Mouse (Mus musculus) thymus, adult 2 months (tissue): ENCODE measurements around the gene Trpm4. TPM values are rescaled to one million over a fixed set of nuclear protein-coding genes. Genes with fewer than 3 reads are reported as not detected.
A peak's percentile ranks its signal among the peaks of the same experiment; 100 is the strongest.

Experiments
- DNase-seq: peaks from one replicate; pipeline ENCODE4 v3.0.0; 2021
- H3K27ac ChIP-seq: fragments of 200-500 bp; 2 replicates; pipeline ENCODE4 v1.5.1; 2012; ENCODE audit warnings: low read length, control low read depth; ENCODE audit not compliant: control insufficient read depth, insufficient read depth
- H3K27me3 ChIP-seq: fragments of 200-500 bp; 2 replicates; pipeline ENCODE4 v1.6.1; 2012; ENCODE audit warnings: mild to moderate bottlenecking, low read length, moderate library complexity, mixed read lengths; ENCODE audit not compliant: control insufficient read depth, insufficient read depth
- H3K36me3 ChIP-seq: fragments of 200-500 bp; 2 replicates; pipeline ENCODE4 v1.6.1; 2012; ENCODE audit warnings: mild to moderate bottlenecking, low read length, moderate library complexity; ENCODE audit not compliant: control insufficient read depth, insufficient read depth
- H3K4me1 ChIP-seq: fragments of 200-500 bp; replicated peaks from 2 replicates; pipeline ENCODE4 v1.6.1; 2012; ENCODE audit warnings: low read length; ENCODE audit not compliant: control insufficient read depth, insufficient read depth
- H3K4me3 ChIP-seq: fragments of 200-500 bp; 2 replicates; pipeline ENCODE4 v1.5.1; 2012; ENCODE audit warnings: mild to moderate bottlenecking, low read length, control low read depth, moderate library complexity; ENCODE audit not compliant: control insufficient read depth, insufficient read depth
- CTCF ChIP-seq: fragments of 200-500 bp; IDR thresholded peaks from 2 replicates; pipeline ENCODE4 v1.5.1; 2012; ENCODE audit warnings: mild to moderate bottlenecking, control low read depth, low read length, moderate library complexity, borderline replicate concordance; ENCODE audit not compliant: control insufficient read depth, poor library complexity, insufficient read depth; ENCODE audit errors: extremely low read depth
- POLR2A ChIP-seq: fragments of 200-500 bp; IDR thresholded peaks from 2 replicates; pipeline ENCODE4 v1.6.1; 2012; ENCODE audit warnings: mild to moderate bottlenecking, low read length, control low read depth, moderate library complexity; ENCODE audit not compliant: control insufficient read depth, poor library complexity, insufficient read depth; ENCODE audit errors: extremely low read depth
- WGBS: fragments of 180-500 bp; shearing (Covaris S2); methylation state at CpG from one replicate; pipeline ENCODE4 v1.1.7; 2018; 5-methylcytosine and 5-hydroxymethylcytosine counted together
- polyA plus RNA-seq: library from polyadenylated mRNA; depleted of rRNA; stranded (reverse); fragments of >200 nt; gene quantifications from 2 replicates; pipeline ENCODE4 v1.2.3, GENCODE M21; 2012

Trpm4 gene
- polyA plus RNA-seq, 1 experiment = 12.1 TPM

DNA sequence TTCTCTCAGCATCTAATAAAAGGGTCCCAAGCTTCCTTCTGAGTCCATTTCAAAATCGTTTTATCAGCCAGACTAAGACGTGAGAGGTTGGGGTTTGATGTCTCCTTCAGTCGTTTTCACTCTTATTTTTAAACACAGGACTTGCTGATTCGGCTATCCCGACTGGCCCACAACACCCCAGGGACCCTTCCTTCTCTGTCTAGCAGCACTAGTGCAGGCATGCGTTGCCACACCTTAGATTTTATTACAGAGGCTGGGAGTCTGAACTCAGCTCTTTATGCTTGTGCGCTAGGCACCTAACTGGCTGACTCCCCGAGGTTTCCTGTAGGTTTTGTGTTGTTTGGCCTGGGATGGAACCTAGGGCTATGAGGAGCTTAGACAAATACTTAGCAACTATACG, 20.1 kb downstream of the Trpm4 start:
- WGBS = 78% methylated on average over 9 of the region's 9 CpGs
- no peak for TF ChIP-seq POLR2A
- TF ChIP-seq CTCF = no peak
- Histone ChIP-seq H3K27ac (no peak overlapping the region), H3K4me3 (no peak overlapping the region), H3K4me1 (peaks cover 7% of the 10 kb centered on the region; the same call in 1 of the 2 replicates), H3K27me3 (no peaks in the 10 kb centered on the region), H3K36me3 (no peaks in the 10 kb centered on the region)
- no peak for DNase-seq

DNA sequence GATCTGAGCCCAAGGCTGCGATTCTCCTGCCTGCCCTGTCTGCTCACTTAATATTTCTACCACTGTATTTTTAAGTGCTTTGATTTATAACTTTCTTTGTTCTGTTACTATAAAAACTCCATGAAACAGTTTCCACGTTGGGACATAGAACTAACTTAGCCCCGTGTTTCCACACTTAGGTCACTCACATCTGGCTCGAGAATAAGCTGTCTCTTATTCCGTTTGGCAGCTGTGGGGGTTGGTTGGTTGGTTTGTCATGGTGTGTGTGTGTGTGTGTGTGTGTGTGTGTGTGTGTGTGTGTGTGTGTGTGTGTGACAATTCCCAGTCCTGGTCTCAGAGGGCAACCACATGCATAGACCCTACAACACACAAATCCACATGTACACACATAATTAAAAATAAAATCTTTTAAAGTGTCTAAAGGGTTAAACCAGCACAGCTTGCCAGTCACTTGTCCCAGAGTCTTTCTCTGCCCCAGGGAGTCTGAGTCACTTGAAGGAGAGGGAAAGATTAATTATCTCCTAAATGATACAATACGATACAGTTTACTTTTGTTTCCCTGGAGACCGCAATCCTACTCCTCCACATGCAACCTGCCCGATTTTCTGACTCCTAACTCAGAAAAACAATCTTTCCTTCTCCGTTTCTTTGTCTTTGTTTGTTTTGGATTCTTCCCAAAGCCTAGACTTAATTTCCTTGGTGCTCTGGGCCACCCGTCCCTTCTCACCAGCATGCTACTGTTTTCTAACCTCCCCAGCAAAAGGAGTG, 20.7 kb downstream of the Trpm4 start:
- Histone ChIP-seq H3K27me3 (no peaks in the 10 kb centered on the region), H3K27ac (no peak overlapping the region), H3K4me3 (no peak overlapping the region), H3K4me1 (peaks cover 11% of the 10 kb centered on the region; the same call in 1 of the 2 replicates), H3K36me3 (no peaks in the 10 kb centered on the region)
- WGBS = 83% methylated on average over 10 of the region's 10 CpGs
- TF ChIP-seq POLR2A (no peak), CTCF (no peak)
- DNase-seq = no peak

DNA sequence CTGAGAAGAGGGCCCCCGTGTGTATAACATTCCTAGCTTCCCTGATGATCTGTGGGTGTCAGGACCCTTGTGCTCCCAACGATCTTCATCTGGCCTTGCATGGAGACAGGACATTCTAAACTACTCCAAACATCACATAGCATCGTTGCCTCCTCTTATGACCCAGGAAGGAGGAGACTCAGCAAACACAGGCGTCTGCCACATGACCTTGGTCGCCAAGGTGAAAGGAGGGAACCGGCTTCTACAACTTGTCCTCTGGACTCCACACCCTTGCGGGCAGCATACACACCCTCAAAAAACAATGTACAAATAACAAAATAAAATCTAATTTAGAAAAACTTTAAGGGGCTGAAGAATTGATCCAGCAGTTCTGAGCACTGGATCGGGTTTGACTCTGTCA, 21.6 kb downstream of the Trpm4 start:
- no peak for DNase-seq
- WGBS = 92% methylated on average over 8 of the region's 8 CpGs
- H3K4me1 ChIP-seq = peaks cover 12% of the 10 kb centered on the region; the same call in 1 of the 2 replicates
- TF ChIP-seq CTCF = no peak
- TF ChIP-seq POLR2A = no peak
- H3K36me3 ChIP-seq = no peaks in the 10 kb centered on the region
- no peak overlapping the region for H3K4me3 ChIP-seq
- H3K27me3 ChIP-seq = no peaks in the 10 kb centered on the region
- no peak overlapping the region for H3K27ac ChIP-seq

DNA sequence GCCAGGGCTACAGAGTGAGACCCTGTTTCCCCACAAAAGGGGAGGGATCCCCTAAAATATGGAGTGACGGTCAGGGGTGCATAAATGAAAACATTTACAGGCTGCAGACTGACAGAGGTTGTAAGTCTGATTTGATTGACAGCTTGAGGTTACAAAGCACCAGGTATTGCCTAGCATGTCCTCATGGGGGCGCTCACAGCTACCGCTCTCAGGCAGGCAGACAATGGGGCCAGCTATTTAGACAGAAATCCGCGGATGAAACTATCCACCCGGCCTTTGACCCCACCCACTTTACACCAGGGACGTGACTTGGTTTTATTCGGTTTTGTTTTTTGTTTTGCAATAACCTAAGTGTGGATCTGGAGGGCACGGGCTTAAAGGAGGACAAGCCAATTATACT, 24.1 kb downstream of the Trpm4 start:
- Histone ChIP-seq H3K27ac (no peak overlapping the region), H3K36me3 (no peaks in the 10 kb centered on the region), H3K27me3 (no peaks in the 10 kb centered on the region), H3K4me3 (no peak overlapping the region), H3K4me1 (peaks cover 15% of the 10 kb centered on the region)
- DNase-seq = peak; percentile 31
- no peak for TF ChIP-seq CTCF
- TF ChIP-seq POLR2A = no peak
- 35% methylated on average over 9 of the region's 9 CpGs for WGBS

DNA sequence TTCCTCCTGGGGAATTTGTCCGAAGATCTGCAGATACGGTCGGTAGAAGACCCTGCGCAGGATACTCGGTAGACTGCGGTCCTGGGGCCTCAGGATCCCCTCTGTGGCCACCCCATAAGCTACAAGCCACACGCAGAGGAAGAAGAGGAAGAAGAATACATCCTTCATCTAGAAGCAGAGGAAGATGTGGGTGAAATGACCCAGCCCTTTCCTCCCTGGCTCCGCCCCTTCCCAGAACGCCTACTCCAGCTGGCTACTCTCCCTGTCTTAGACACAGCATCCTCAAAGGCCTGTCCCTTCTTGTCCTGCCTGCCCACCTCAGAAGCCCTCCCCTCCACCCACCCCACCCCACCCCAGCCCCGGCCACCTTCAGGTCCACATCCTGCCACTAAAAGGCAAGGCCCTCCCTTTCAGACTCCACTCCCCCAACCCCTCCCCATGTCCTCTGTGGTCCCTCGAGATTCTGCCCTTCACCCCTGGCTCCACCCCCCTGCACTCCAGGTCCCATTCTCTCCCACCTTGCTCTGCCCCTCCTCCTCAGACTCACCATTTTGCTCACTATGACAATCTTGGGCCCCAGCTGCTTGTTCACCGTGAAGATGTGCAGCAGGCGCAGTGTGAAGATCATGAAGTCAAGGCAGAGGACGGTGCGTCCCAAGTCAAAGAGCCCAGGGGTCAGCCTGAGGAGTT, 24.9 kb downstream of the Trpm4 start:
- H3K4me3 ChIP-seq = no peak overlapping the region
- H3K4me1 ChIP-seq = peaks cover 15% of the 10 kb centered on the region
- no peaks in the 10 kb centered on the region for H3K36me3 ChIP-seq
- no peaks in the 10 kb centered on the region for H3K27me3 ChIP-seq
- TF ChIP-seq CTCF (no peak), POLR2A (no peak)
- WGBS = 25% methylated on average over 15 of the region's 15 CpGs
- no peak for DNase-seq
- H3K27ac ChIP-seq = no peak overlapping the region

DNA sequence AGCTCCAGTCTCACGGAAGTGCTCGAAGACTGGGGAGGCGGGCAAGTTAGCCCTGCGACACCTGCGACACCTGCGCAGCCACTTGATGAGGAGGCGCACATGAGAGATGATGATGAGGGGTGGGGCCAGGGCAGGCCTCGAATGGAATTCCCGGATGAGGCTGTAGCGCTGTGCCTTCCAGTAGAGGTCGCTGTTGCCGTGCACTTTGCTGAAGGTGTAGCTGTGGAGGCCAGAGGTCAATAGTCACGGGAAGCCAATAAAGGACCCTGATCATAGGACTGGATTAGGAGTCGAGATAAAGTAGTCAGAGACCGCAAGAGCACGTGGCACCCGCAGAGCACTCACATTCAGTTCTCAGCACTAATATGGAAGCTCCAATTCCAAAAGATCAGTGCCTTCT, 28.3 kb downstream of the Trpm4 start:
- H3K27ac ChIP-seq = no peak overlapping the region
- H3K36me3 ChIP-seq = no peaks in the 10 kb centered on the region
- TF ChIP-seq POLR2A = no peak
- peak; percentile 69; the same call in 1 of the 2 replicates for TF ChIP-seq CTCF
- H3K4me3 ChIP-seq = no peak overlapping the region
- no peaks in the 10 kb centered on the region for H3K27me3 ChIP-seq
- WGBS = 51% methylated on average over 17 of the region's 17 CpGs
- peak; percentile 29 for DNase-seq
- peaks cover 15% of the 10 kb centered on the region for H3K4me1 ChIP-seq
